Mouse (Mus musculus): ENCODE data around the gene Phtf1.

The Phtf1 gene

DNA sequence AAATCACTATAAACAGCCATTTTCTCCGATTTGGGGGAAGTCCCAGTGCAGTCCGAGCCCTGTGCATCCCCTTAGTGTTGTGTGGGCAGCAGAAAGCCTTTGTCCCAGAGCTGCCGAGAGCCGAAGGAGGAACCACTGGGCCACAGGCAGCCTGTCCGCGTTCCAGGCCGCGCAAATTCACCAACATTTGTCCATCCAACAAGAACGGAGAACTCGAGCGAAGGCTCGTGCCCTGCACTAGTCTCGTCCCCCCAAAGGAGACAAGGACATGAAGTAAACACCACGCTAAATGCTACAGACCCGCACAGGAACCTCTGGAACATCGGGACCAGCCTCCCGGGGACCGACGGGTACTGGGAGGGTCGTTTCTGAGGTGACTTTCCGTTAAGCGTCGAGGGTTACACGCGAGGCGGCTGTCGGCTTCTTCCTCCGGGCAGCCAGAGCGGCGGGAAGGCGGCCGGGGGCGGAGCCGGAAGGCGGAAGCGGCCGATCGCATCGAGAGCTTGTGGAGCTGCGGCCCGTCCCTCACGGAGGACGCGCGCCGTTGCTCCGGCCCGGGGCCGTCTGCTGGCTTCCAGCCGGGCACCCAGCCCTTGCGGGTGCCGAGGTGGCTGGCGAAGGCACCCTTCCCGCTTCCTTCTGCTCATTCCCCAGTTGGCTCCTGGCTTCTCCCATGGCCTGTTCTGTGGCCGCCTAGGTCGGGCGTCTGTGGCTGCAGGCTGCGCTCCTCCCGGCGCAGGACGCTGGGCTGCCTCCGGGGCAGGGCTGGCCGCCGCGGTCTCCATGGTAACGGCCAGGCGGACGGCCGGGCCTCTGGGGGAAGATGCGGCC lies at the start of gene Phtf1:
Gene Phtf1 (plus strand): TSS at position 250 of the 831 bp plus-strand sequence.
- in situ Hi-C loops (cut with MboI, MseI), result no loop called here

DNA sequence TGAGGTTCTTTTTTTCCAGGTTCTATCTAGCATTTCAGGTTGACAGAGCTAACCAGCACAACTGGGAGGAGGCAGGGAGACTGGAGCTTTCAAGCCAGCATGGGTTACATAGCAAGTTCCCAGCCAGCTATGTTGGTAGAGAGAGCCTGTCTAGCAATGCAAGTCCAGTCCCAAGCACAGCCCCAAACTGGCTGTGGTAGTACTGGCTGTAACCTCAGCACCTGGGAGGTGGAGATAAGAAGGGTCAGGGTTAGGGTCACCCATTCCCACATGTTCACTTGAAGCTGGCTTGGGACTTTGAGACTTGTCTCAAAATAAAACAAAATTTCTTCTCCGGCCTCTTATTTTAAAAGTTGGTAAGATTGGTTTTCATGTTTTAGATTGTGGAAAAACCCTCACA lies 47.8 kb upstream of the Phtf1 start:
- in situ Hi-C loops (cut with MboI, MseI), result no loop called here

DNA sequence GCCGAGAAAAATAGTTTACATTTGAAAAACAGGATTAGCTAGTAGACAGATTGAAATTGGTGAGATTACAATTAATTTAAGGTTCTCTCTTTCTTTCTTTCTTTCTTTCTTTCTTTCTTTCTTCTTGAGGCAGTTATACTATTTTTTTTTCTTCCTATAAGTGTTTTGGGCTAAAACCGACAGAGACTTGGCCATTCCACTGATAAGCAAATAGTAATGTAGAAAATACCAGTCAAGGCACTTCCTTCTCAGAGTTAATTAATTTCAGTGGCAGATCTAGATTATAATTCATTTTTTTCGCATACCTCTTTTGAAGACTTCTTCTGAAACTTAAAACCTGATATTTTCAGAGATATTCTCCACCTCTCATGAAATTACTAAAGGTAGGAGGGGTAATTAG lies 42.6 kb upstream of the Phtf1 start:
- in situ Hi-C loops (cut with MboI, MseI), result no loop called here

DNA sequence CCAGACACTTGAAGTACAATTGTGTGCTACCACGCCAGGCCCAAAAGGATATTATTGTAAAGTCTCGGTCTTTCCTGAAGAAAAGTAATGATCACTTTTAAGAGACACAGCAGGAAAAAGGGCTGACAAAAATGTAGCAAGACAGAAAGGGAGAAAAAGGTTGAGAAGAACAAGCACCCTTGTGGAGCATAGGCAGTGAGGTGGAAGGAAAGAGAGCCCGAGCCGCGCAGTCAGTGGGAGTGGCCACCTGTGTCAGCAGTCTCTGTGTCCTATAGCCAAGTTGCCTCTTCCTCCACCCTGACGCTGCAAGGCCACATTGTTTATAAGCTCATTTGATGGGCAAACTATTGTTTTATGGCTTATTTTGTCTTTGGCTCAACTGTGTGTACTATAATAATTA lies 40.4 kb upstream of the Phtf1 start:
- in situ Hi-C loops (cut with MboI, MseI), result no loop called here

DNA sequence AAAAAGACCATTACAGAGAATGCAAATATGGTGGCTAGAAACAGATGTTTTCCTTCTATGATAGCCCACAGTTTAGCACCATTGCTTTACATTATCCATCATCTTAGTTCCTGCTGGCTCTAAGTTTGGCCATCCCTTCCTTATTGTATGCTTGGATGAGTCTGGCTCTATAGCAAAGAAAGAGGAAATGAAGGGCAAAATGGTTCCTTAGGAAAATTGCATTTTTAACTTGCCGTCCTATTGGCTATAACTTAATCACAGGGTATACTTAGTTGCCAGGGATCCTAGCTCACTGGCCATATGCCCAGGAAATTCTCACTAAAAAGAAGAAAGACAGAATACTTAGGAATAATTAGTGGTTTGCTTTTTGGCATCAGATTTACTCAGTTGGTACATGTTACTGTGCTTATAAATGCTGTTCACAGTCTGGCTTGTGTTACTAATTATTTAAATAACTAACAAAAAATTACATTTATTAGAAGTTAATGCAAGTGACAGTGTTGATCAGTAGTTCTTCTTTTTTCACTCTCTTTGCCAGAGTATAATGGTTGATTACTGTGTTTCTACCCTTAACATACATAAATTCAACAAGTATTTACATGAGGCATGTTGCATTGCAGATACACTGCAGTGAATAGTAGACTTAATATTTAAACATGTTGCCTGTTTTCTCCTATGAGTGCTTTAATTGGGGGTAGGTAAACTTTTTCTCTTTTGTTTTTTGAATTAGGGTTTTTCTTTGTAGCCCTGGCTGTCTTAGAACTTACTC lies 22.9 kb upstream of the Phtf1 start:
- in situ Hi-C loops (cut with MboI, MseI), result no loop called here

DNA sequence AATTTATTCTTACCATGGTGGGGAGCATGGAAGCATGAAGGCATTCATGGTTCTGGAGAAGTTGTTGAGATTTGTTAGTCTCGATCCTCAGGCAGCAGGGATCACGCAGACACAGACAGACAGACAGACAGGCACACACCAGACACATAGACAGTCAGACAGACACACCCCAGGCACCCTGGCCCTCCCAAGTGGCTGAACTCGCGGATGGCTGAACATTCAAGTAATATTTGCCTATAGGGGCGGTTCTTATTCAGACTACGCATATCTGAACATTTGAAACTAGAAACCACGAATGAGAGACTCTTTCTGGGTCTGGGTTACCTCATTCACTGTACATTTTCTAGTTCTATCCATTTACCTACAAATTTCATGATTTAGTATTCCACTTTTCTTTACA lies 19.2 kb upstream of the Phtf1 start:
- in situ Hi-C loops (cut with MboI, MseI), result no loop called here

DNA sequence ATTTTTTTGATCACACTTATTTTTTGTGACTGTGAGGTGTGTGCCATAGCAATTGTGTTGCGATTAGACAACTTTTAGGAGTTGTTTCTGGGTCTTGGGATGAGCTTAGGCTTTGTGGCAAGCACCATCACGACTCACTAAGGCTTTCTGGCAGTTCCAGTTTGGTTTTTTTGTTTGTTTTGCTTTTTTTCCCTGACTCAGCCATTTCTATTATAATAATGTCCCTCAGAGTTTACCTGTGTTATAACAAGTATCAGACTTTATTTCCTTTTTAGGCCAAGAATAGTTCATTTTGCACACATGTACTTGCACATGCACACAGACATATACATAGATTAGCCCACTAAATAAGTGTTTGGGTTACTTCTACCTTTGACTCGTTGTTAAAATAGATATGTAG lies 7.3 kb upstream of the Phtf1 start:
- in situ Hi-C loops (cut with MboI, MseI), result loop anchor here in 1 of 2 experiments (5.0 kb wide), 1 partner anchor 43 kb away; no protein-coding TSS in a partner anchor

DNA sequence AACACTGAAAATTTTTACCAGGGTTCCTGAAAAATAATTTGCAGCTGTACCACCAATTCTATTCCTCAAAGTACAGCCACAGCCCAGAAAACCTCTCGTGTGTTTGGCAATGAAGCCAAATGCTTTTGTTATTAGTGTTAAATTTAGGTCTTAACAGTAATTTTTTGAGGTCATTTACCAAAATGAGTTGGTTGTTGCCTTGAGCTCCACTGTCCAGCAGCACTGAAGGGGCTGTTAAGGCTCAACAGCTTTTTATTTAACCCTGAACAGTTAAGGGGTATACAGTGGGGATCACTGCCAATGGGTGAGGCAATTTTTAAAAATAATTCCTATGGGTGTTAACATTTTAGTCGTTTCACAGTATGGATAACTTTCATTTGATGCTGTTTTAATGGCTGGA lies 679 bp upstream of the Phtf1 start:
- in situ Hi-C loops (cut with MboI, MseI), result no loop called here

DNA sequence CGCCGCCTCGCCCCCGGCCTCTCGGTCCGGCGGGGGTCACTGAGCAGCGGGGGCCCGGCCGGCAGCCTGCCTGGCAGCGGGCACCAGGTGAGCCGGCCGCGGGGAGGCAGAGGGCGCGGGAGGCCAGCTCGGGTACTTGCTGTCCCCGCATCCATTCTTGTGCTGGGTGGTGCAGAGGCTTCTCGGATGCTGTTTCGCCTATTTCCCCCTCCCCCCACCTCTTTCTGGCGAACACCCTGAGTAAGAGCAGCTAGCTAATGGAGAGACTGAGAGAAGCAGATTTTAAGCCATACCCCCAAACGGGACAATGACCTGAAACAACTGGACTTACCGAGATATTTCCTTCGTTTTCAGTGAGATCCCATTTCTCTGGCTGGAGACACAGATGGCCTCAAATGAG lies 791 bp downstream of the Phtf1 start:
- in situ Hi-C loops (cut with MboI, MseI), result no loop called here

DNA sequence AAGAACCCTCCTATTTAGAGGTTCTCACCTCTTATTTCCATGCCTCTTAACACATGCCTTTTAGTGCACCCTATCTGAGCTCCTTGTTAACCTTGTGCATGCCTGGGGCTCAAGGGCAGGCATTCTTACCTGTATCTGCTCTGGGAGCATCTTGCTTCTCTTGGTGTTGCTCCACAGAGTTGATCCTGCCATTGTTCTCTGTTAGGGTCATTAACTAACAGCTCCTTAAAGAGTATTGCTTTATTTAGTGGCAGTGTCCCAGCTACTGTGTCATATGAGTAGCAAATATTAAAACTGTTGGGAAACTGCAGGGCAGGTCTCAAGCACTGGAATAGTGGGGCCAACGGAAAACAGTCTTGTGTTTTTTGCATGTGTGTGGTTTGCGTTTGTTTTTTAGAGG lies 3.2 kb downstream of the Phtf1 start:
- in situ Hi-C loops (cut with MboI, MseI), result no loop called here

DNA sequence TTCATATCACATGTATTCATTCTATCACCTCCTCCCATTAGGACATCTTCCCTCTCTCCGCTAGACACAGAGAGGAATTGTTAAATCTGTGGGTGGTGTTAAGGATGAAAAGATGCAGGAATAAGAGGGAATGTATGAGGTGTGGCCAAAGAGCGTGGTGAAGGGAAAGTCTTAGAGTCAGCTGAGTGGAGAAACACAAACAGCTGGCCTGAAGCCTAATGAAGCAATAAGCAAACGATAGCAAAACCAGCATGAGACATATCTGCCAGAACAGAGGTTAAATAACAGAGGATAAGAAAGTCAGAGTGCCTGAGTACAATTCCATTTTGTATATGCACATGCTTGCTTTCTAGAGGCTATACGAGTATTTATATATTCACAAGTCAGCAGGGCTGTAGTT lies 16.6 kb downstream of the Phtf1 start:
- in situ Hi-C loops (cut with MboI, MseI), result no loop called here

DNA sequence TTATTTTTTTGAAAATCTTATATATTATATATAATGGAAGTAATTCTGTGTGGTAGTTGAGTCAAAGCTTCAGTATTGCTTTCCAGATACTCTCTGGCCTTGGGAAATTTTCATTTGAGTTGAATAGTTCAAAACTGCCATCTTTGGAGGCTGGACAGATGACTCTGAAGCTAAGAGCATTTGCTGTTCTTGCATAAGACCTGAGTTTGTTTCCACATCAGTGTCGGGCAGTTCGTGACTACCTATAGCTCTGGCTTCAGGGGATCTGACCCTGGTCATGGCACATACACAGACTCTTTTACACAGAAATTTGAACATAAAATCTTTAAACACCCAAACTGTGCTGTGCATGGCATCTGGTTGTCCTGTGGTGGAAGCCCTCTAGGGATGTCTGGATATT lies 17.3 kb downstream of the Phtf1 start:
- in situ Hi-C loops (cut with MboI, MseI), result no loop called here

DNA sequence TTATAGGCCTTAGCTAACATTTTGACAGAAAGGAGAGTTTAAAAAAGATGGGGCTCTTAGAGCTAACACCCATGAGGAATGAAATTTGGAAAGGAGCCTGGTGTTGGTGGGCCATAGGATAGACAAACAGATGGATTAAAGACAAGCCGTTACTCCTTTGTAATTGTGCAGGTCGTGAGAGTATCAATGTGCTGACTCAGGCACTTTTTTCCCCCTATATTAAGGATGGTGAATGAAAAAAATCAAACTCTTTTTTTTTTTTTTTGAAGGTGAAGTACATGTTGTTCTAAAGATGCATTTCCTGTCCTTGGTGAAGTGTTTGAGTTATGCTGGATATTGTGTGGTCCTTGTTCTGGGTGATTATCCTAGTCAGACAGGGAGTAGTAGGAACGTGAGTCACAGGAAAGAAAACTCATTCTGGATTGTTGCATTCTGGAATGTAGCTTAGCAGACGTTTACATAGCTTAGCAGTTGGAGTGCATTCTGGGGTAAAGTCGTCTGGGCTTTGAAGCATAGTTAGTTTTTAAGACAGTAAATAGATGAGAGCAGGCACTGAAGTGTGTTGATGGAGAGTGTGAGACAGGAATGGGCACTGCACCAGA lies 20.0 kb downstream of the Phtf1 start:
- in situ Hi-C loops (cut with MboI, MseI), result no loop called here

DNA sequence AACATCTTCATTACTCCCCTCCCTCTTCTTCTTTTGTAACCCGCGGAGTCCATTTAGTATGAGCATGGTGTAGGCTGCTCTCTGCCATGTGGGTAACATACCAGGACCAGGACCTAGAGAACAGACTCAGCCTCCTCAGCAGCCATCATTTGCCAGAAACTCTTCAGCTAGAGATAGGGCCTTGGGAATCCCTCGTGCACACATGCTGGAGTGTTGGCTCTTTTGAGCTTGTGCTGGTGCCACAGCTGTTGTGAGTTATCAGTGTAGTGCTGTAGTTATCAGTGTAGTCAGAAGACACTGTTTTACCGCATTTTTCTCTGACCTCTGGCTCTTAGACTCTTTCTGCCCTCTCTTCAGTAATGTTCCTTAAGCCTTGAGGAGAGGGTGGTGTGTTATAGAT lies 21.4 kb downstream of the Phtf1 start:
- in situ Hi-C loops (cut with MboI, MseI), result no loop called here

DNA sequence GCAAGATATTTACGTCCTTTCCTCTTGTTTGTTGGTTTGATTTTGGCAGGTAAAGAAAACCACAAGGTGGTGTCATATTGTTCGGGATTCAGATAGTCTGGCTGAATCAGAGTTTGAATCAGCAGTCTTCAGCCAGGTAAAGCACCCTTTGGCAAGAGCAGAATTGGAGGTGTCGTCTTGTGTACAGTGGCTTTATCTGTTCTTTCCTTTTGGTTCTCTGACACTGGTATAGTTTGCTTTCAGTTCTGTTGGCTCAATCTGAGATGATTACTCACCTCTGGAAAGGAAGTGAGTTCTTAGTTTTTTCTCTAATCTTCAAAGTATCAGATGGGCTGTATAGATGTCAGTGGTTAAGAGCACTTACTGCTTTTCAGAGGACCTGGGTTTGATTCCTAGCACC lies 23.4 kb downstream of the Phtf1 start:
- in situ Hi-C loops (cut with MboI, MseI), result no loop called here

DNA sequence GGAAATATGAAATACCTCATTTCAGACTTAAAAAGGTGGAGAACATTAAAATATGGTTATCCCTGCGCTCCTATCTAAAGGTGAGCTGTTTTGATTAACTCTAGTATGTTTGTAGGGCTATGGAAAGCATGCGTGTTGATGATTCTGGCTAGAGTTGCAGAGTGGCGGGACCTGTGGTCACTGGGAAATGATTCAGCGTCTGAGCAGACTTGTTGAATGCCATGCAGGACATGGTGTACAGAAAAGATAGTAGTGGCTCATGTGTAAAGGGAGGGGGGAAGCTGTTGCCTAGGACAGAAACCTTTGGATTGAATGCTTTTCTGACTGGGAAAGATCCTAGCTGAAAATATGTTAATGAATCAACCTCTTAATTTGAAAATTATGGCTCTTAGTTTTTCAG lies 30.8 kb downstream of the Phtf1 start:
- in situ Hi-C loops (cut with MboI, MseI), result no loop called here

DNA sequence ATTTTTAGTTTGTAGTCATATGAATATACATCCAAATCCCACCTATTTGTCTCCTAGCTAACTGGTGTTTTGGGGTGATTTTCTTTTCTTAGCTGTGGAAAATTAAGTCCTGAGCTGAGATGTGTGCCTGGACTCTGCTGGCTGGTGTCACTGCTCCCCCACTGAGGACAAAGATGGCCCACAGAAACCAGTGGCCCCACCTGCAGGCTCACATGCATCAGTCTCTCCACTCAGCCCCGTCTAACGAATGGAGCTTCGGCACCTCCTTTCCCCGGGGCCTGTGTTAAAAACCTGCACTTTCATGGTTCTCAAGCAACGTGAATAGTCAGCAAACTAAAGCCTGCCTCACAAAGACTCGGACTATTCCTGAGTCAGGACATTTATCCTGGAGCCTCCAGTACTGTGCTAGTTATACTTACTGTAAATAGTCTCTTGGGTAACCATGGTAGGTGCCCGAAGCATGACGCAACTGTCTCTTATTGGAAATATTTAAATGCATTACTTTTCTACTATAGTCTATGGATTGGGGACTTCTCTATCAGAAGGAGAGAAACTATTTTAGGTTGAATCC lies 39.1 kb downstream of the Phtf1 start:
- in situ Hi-C loops (cut with MboI, MseI), result loop anchor here in 1 of 2 experiments (25.0 kb wide), 1 partner anchor 680 kb away; no protein-coding TSS in a partner anchor

DNA sequence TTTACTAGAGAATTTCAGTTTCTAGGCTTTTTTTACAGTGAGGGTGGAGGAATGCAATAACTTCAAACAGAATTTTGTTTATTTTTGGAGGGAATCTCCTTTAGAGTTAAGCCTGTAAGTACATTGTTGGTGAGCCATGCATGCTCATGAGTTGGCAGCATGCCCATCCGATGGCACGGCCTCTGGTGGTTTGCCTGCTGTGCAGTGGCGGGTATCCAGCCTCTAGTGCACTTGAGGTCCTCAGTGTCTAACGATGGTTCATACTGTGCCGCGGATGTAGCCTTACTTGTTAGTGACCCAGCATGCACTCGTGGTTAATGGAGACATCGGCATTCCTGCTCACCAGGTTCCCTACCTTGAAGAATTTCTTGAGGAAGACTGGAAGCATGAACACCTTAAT lies 39.6 kb downstream of the Phtf1 start:
- in situ Hi-C loops (cut with MboI, MseI), result loop anchor here in 1 of 2 experiments (25.0 kb wide), 1 partner anchor 680 kb away; no protein-coding TSS in a partner anchor

DNA sequence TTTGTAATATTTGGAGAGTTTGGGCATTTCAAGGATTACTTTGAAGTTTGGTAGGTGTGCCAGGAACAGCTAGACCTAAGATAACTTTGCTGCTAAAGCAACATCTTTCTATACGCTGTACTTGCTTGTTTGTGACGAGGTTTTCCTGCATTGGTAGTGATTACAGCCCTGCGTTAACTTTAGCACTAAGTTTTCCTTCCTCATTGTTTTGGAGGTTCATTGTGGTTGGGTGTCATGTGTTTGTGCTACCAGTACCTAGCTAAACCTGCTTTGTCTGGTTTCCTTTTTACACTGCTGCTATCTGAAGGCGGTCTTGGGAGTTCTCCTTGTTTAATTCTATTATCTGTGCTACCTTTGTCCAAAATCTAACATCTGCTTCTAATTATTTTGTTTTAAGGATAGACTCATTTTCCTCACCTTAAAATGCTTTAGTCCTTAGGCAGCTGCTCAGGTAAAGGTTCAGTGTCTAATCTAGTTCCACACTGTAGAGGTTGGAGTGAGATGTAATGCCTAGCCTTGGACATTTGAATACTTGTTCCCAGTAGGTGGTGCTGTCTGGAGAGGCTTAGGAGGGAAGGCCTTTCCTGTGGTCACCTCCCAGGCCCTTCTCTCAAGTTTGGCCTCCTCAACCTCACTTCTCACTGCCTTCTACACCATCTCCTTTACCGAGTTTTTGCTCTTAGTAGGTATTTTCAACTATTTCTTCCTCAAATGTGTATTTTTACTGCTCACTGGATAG lies 42.2 kb downstream of the Phtf1 start:
- in situ Hi-C loops (cut with MboI, MseI), result loop anchor here (10.0 to 25.0 kb wide), 3 partner anchors 95 to 677 kb away; no protein-coding TSS in a partner anchor

DNA sequence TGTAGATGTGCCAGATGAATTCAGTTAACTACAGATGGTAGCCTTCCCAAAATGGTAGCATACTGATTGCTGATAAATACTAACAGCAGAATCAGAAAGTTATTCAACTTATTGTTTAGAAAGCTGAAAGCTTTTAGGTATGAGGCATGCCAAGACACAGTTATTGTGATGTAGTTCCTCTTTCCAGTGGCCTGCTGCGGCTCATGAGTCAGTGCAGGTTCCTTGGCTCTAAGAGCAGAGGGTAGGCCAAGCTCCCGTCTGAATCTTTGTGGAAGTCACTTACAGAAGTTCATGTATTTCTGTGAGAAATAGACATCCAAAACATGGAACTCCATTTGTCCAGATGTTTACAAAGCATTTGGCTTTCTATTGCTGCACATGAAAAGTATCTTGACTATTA lies 44.1 kb downstream of the Phtf1 start:
- in situ Hi-C loops (cut with MboI, MseI), result loop anchor here (10.0 to 25.0 kb wide), 3 partner anchors 93 to 675 kb away; no protein-coding TSS in a partner anchor

DNA sequence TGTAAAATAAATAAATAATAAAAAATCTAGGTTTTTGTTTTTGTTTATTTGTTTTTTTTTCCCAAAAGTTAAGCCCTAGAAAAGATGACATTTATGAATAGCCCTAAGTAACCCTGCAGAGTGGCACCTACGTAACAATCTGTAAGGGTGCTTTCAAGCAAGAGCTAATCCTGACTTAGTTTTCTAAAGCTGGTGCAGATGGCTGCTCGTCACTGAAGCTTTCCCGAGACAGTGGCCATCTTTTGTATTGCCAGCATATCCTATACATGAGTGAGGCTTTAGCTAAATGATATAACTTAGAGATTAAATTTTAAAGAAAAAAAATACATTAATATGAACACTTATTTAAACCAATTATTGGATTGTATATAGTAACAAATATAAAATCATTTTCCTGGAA lies 50.0 kb downstream of the Phtf1 start:
- in situ Hi-C loops (cut with MboI, MseI), result loop anchor here (5.0 to 25.0 kb wide), 5 partner anchors 84 to 669 kb away; no protein-coding TSS in a partner anchor

Data from T-helper 17 cell (primary cell).